Mouse (Mus musculus) myocyte (in vitro differentiated cells): ENCODE measurements at regions not wholly inside any gene's neighbourhood (a gene's known extent, or its start where the extent isn't known, plus 50 kb on each side); places are given as distances from the start of the nearest gene placed in this dataset.

Source experiments
- E2F4 ChIP-seq: IDR thresholded peaks from one replicate; pipeline ENCODE4 v1.6.1; 2011; ENCODE audit warnings: mild to moderate bottlenecking, control low read depth, moderate library complexity; ENCODE audit not compliant: insufficient read depth
- MAX ChIP-seq: IDR thresholded peaks from one replicate; pipeline ENCODE4 v1.6.1; 2011; ENCODE audit warnings: low read depth, mild to moderate bottlenecking, control low read depth
- MYOD1 ChIP-seq, 3 experiments: IDR thresholded peaks; one replicate each; pipeline ENCODE4 v1.6.1; 2011; ENCODE audit warnings: control low read depth in 2 of 3, low read depth in 2 of 3, mild to moderate bottlenecking in 2 of 3, moderate library complexity in 1 of 3; ENCODE audit not compliant: insufficient read length in 2 of 3, control insufficient read depth in 1 of 3
- POLR2A ChIP-seq: IDR thresholded peaks from one replicate; pipeline ENCODE4 v1.6.1; 2011; ENCODE audit warnings: low read depth, mild to moderate bottlenecking, control low read depth, moderate library complexity; ENCODE audit not compliant: insufficient read length
- POLR2AphosphoS2 ChIP-seq: IDR thresholded peaks from one replicate; pipeline ENCODE4 v1.6.1; 2011; ENCODE audit warnings: low read depth, control low read depth; ENCODE audit not compliant: insufficient read length
- SRF ChIP-seq: IDR thresholded peaks from one replicate; pipeline ENCODE4 v1.6.1; 2011; ENCODE audit warnings: low read depth; ENCODE audit not compliant: control insufficient read depth, insufficient read length
- USF1 ChIP-seq: IDR thresholded peaks from one replicate; pipeline ENCODE4 v1.6.1; 2011; ENCODE audit warnings: low read depth, mild to moderate bottlenecking, control low read depth, moderate library complexity

- TF ChIP-seq E2F4 (no peak), POLR2AphosphoS2 (no peak), POLR2A (no peak), USF1 (no peak), SRF (no peak), MAX (no peak), MYOD1 (IDR thresholded peaks at IDR 0.05; ENCODE audit: control insufficient read depth in 1 of 3, insufficient read length in 2 of 3, low read depth in 2 of 3) (no peak)
Measured at GRCm38 (mm10) chr6:51279491-51279890, 153.0 kb upstream of the Nfe2l3 start.
